Mouse (Mus musculus): ENCODE measurements around the gene Supt3. TPM values are rescaled to one million over a fixed set of nuclear protein-coding genes. Genes with fewer than 3 reads are reported as not detected.

The Supt3 gene
- polyA plus RNA-seq, 1 experiment from 2014 or later = 23.7 TPM

- ATAC-seq (ENCODE audit: insufficient number of reproducible peaks, insufficient read depth, low FRiP score, low read depth) = no peak
- 79% methylated on average over 4 of the region's 4 CpGs for WGBS
Measured at GRCm38 (mm10) chr17:45016746-45017145, 239.8 kb downstream of the Supt3 start.

GRCm38 (mm10) chr17:45020155-45020930, 243.4 kb downstream of the Supt3 start:
- peak overlapping the region; percentile 78 to 93 for H3K27ac ChIP-seq (replicated peaks in 1 of 2; ENCODE audit: control insufficient read depth in 1 of 2, insufficient read depth in 1 of 2, low read depth in 2 of 2, low read length in 2 of 2)
- peak; percentile 59 for ATAC-seq (ENCODE audit: insufficient number of reproducible peaks, insufficient read depth, low FRiP score, low read depth)
- no peaks in the 10 kb centered on the region for H3K27me3 ChIP-seq (ENCODE audit: control insufficient read depth, insufficient read depth, low read length)
- H3K9me3 ChIP-seq (ENCODE audit: control insufficient read depth, low read length) = no peaks in the 10 kb centered on the region
- H3K36me3 ChIP-seq (ENCODE audit: control insufficient read depth, insufficient read depth, low read length) = no peaks in the 10 kb centered on the region
- peaks cover 6 to 12% of the 10 kb centered on the region in 2 experiments; a peak in 3 of 4 replicates for H3K4me1 ChIP-seq (ENCODE audit: control insufficient read depth in 2 of 2, insufficient read depth in 2 of 2, low read length in 2 of 2)
- no peak overlapping the region for H3K4me2 ChIP-seq (ENCODE audit: low read length)
- 41% methylated on average over 8 of the region's 8 CpGs for WGBS
- H3K4me3 ChIP-seq (ENCODE audit: control insufficient read depth in 1 of 2, insufficient read depth in 1 of 2, low read depth in 1 of 2, low read length in 2 of 2) = no peak overlapping the region
- no peak overlapping the region for H3K9ac ChIP-seq (ENCODE audit: low read length)

More at GRCm38 (mm10) chr17:45016746-45017145, 239.8 kb downstream of the Supt3 start:
- H3K27me3 ChIP-seq (ENCODE audit: control insufficient read depth, insufficient read depth, low read length) = no peaks in the 10 kb centered on the region
- H3K27ac ChIP-seq (replicated peaks in 1 of 2; ENCODE audit: control insufficient read depth in 1 of 2, insufficient read depth in 1 of 2, low read depth in 2 of 2, low read length in 2 of 2) = no peak overlapping the region
- H3K4me3 ChIP-seq (ENCODE audit: control insufficient read depth in 1 of 2, insufficient read depth in 1 of 2, low read depth in 1 of 2, low read length in 2 of 2) = no peak overlapping the region
- H3K4me2 ChIP-seq (ENCODE audit: low read length) = no peak overlapping the region
- peaks cover 6 to 12% of the 10 kb centered on the region in 2 experiments; a peak in 3 of 4 replicates for H3K4me1 ChIP-seq (ENCODE audit: control insufficient read depth in 2 of 2, insufficient read depth in 2 of 2, low read length in 2 of 2)
- H3K9me3 ChIP-seq (ENCODE audit: control insufficient read depth, low read length) = no peaks in the 10 kb centered on the region
- H3K9ac ChIP-seq (ENCODE audit: low read length) = no peak overlapping the region
- H3K36me3 ChIP-seq (ENCODE audit: control insufficient read depth, insufficient read depth, low read length) = no peaks in the 10 kb centered on the region

GRCm38 (mm10) chr17:45028441-45028840, 251.5 kb downstream of the Supt3 start:
- WGBS = 29% methylated on average over 3 of the region's 3 CpGs
- no peak for ATAC-seq (ENCODE audit: insufficient number of reproducible peaks, insufficient read depth, low FRiP score, low read depth)
- Histone ChIP-seq H3K4me3 (ENCODE audit: control insufficient read depth in 1 of 2, insufficient read depth in 1 of 2, low read depth in 1 of 2, low read length in 2 of 2) (no peak overlapping the region), H3K27me3 (ENCODE audit: control insufficient read depth, insufficient read depth, low read length) (no peaks in the 10 kb centered on the region), H3K9me3 (ENCODE audit: control insufficient read depth, low read length) (no peaks in the 10 kb centered on the region), H3K36me3 (ENCODE audit: control insufficient read depth, insufficient read depth, low read length) (no peaks in the 10 kb centered on the region), H3K9ac (ENCODE audit: low read length) (no peak overlapping the region), H3K27ac (replicated peaks in 1 of 2; ENCODE audit: control insufficient read depth in 1 of 2, insufficient read depth in 1 of 2, low read depth in 2 of 2, low read length in 2 of 2) (peak overlapping the region in 1 of 2 experiments; percentile 38; a peak in 1 of 4 replicates), H3K4me2 (ENCODE audit: low read length) (no peak overlapping the region), H3K4me1 (ENCODE audit: control insufficient read depth in 2 of 2, insufficient read depth in 2 of 2, low read length in 2 of 2) (peaks cover 2 to 4% of the 10 kb centered on the region in 2 experiments; a peak in 1 of 4 replicates)

GRCm38 (mm10) chr17:45029106-45029505, 252.2 kb downstream of the Supt3 start:
- Histone ChIP-seq H3K36me3 (ENCODE audit: control insufficient read depth, insufficient read depth, low read length) (no peaks in the 10 kb centered on the region), H3K27me3 (ENCODE audit: control insufficient read depth, insufficient read depth, low read length) (no peaks in the 10 kb centered on the region), H3K4me2 (ENCODE audit: low read length) (no peak overlapping the region), H3K27ac (replicated peaks in 1 of 2; ENCODE audit: control insufficient read depth in 1 of 2, insufficient read depth in 1 of 2, low read depth in 2 of 2, low read length in 2 of 2) (no peak overlapping the region), H3K4me3 (ENCODE audit: control insufficient read depth in 1 of 2, insufficient read depth in 1 of 2, low read depth in 1 of 2, low read length in 2 of 2) (no peak overlapping the region), H3K9me3 (ENCODE audit: control insufficient read depth, low read length) (no peaks in the 10 kb centered on the region), H3K4me1 (ENCODE audit: control insufficient read depth in 2 of 2, insufficient read depth in 2 of 2, low read length in 2 of 2) (peaks cover 2 to 4% of the 10 kb centered on the region in 2 experiments; a peak in 1 of 4 replicates), H3K9ac (ENCODE audit: low read length) (no peak overlapping the region)
- no peak for ATAC-seq (ENCODE audit: insufficient number of reproducible peaks, insufficient read depth, low FRiP score, low read depth)
- 73% methylated on average over 1 of the region's 1 CpGs for WGBS

- no peak overlapping the region for H3K9ac ChIP-seq (ENCODE audit: low read length)
- H3K4me3 ChIP-seq (ENCODE audit: control insufficient read depth in 1 of 2, insufficient read depth in 1 of 2, low read depth in 1 of 2, low read length in 2 of 2) = no peak overlapping the region
- 75% methylated on average over 6 of the region's 6 CpGs for WGBS
- no peak overlapping the region for H3K4me2 ChIP-seq (ENCODE audit: low read length)
- no peaks in the 10 kb centered on the region for H3K36me3 ChIP-seq (ENCODE audit: control insufficient read depth, insufficient read depth, low read length)
- no peaks in the 10 kb centered on the region for H3K9me3 ChIP-seq (ENCODE audit: control insufficient read depth, low read length)
- ATAC-seq (ENCODE audit: insufficient number of reproducible peaks, insufficient read depth, low FRiP score, low read depth) = no peak
- H3K27ac ChIP-seq (replicated peaks in 1 of 2; ENCODE audit: control insufficient read depth in 1 of 2, insufficient read depth in 1 of 2, low read depth in 2 of 2, low read length in 2 of 2) = no peak overlapping the region
- H3K4me1 ChIP-seq (ENCODE audit: control insufficient read depth in 2 of 2, insufficient read depth in 2 of 2, low read length in 2 of 2) = peaks cover 2 to 4% of the 10 kb centered on the region in 2 experiments; a peak in 1 of 4 replicates
- H3K27me3 ChIP-seq (ENCODE audit: control insufficient read depth, insufficient read depth, low read length) = no peaks in the 10 kb centered on the region
Measured at GRCm38 (mm10) chr17:45032209-45032608, 255.3 kb downstream of the Supt3 start.

- ATAC-seq (ENCODE audit: insufficient number of reproducible peaks, insufficient read depth, low FRiP score, low read depth) = no peak
- no peaks in the 10 kb centered on the region for H3K27me3 ChIP-seq (ENCODE audit: control insufficient read depth, insufficient read depth, low read length)
- no peak overlapping the region for H3K27ac ChIP-seq (replicated peaks in 1 of 2; ENCODE audit: control insufficient read depth in 1 of 2, insufficient read depth in 1 of 2, low read depth in 2 of 2, low read length in 2 of 2)
- no peak overlapping the region for H3K4me3 ChIP-seq (ENCODE audit: control insufficient read depth in 1 of 2, insufficient read depth in 1 of 2, low read depth in 1 of 2, low read length in 2 of 2)
- H3K36me3 ChIP-seq (ENCODE audit: control insufficient read depth, insufficient read depth, low read length) = peaks cover 5% of the 10 kb centered on the region; the same call in 1 of the 2 replicates
- H3K9me3 ChIP-seq (ENCODE audit: control insufficient read depth, low read length) = no peaks in the 10 kb centered on the region
- H3K4me2 ChIP-seq (ENCODE audit: low read length) = no peak overlapping the region
- 53% methylated on average over 7 of the region's 7 CpGs for WGBS
- H3K9ac ChIP-seq (ENCODE audit: low read length) = no peak overlapping the region
- peaks cover 2 to 4% of the 10 kb centered on the region in 2 experiments; a peak in 1 of 4 replicates for H3K4me1 ChIP-seq (ENCODE audit: control insufficient read depth in 2 of 2, insufficient read depth in 2 of 2, low read length in 2 of 2)
Measured at GRCm38 (mm10) chr17:45033617-45034016, 256.7 kb downstream of the Supt3 start.

- Histone ChIP-seq H3K27me3 (ENCODE audit: control insufficient read depth, insufficient read depth, low read length) (no peaks in the 10 kb centered on the region), H3K4me1 (ENCODE audit: control insufficient read depth in 2 of 2, insufficient read depth in 2 of 2, low read length in 2 of 2) (no peaks in the 10 kb centered on the region), H3K27ac (replicated peaks in 1 of 2; ENCODE audit: control insufficient read depth in 1 of 2, insufficient read depth in 1 of 2, low read depth in 2 of 2, low read length in 2 of 2) (no peak overlapping the region), H3K4me3 (ENCODE audit: control insufficient read depth in 1 of 2, insufficient read depth in 1 of 2, low read depth in 1 of 2, low read length in 2 of 2) (no peak overlapping the region), H3K9ac (ENCODE audit: low read length) (no peak overlapping the region), H3K4me2 (ENCODE audit: low read length) (no peak overlapping the region), H3K36me3 (ENCODE audit: control insufficient read depth, insufficient read depth, low read length) (peaks cover 7% of the 10 kb centered on the region; the same call in 1 of the 2 replicates), H3K9me3 (ENCODE audit: control insufficient read depth, low read length) (no peaks in the 10 kb centered on the region)
- no peak for ATAC-seq (ENCODE audit: insufficient number of reproducible peaks, insufficient read depth, low FRiP score, low read depth)
- 65% methylated on average over 2 of the region's 2 CpGs for WGBS
Measured at GRCm38 (mm10) chr17:45041084-45041483, 264.1 kb downstream of the Supt3 start.
